Comparison of ENCODE assay signal across 8 mouse cellular contexts in the genomic region with DNA sequence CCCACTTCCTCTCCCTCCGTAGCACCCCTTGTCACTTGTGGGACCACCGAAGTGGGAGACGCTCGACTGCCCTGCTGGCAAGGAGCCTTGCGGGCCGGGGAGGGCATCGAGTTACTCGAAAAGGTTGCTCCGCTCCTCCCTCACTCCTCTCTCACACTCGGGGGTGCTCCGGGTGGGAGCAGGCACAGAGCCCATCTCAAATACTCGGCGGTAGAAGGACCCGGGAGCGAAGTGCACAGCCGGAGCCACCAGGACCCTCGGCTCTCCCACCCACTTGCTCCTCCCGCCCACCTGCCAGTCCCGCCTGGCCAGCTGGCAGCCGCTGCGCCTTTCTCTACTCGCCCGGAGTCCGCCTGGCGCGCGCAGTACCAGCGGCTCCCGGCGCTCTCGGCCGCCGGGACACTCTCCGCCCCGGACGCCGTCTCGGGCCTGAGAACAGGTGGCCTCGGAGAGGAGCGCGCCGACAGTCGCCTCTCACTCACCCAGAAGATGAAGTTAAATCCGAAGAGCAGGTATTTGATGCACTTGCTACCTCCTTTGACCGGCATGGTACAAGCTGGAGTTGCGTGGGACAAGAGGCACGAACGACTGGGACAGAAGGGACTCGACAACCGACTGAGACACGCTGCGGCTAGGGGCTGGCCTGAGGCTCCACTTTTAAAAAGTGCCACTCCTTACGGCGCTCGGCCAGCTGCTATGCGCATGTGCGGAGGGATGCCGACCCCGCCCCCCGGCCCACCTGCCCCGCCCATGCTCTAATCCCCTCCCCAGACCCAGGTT. TPM values are rescaled to one million over a fixed set of nuclear protein-coding genes. Genes with fewer than 3 reads are reported as not detected.
DNase-seq lines count a peak whose midpoint lies in the region; ATAC-seq and TF ChIP-seq lines count a peak whose summit lies in the region.

Gene Cd9, minus strand, starts transcription at position 700 of the 780 bp plus-strand sequence.

- H3K9me3 ChIP-seq in heart, embryonic 12.5 days (replicated peaks): no peaks in the 10 kb centered on the region
- H3K9me3 ChIP-seq in kidney, embryonic 15.5 days (replicated peaks): no peaks in the 10 kb centered on the region
- H3K9me3 ChIP-seq in liver, embryonic 12.5 days (replicated peaks): no peaks in the 10 kb centered on the region

- peaks cover 48% of the 10 kb centered on the region for H3K79me2 ChIP-seq in myocyte (ENCODE audit: control insufficient read depth, insufficient read depth)

- peak; percentile 94; the same call in 1 of the 2 replicates for TF ChIP-seq POLR2A in embryonic fibroblast, embryonic 13.5 days (IDR thresholded peaks at IDR 0.05; ENCODE audit: low read depth, low read length)
- TF ChIP-seq POLR2A in myocyte (IDR thresholded peaks at IDR 0.05; ENCODE audit: insufficient read length, low read depth): peak; percentile 85
- TF ChIP-seq POLR2A in testis, adult 2 months (IDR thresholded peaks at IDR 0.05; ENCODE audit: control insufficient read depth, low read depth, low read length): peak; percentile 42; the same call in 1 of the 2 replicates

- peak within 1 kb of the TSS; percentile 84 for H3K4me2 ChIP-seq in heart, embryonic 12.5 days
- peak within 1 kb of the TSS; percentile 94 for H3K4me2 ChIP-seq in kidney, embryonic 15.5 days
- peak within 1 kb of the TSS; percentile 83 for H3K4me2 ChIP-seq in liver, embryonic 12.5 days
- peak within 1 kb of the TSS; percentile 83 for H3K4me2 ChIP-seq in myocyte (ENCODE audit: low read depth)

- no peaks in the 10 kb centered on the region for H3K36me3 ChIP-seq in heart, embryonic 12.5 days
- no peaks in the 10 kb centered on the region for H3K36me3 ChIP-seq in kidney, embryonic 15.5 days
- H3K36me3 ChIP-seq in liver, embryonic 12.5 days: no peaks in the 10 kb centered on the region
- H3K36me3 ChIP-seq in myocyte (ENCODE audit: control insufficient read depth, insufficient read depth): no peaks in the 10 kb centered on the region
- no peaks in the 10 kb centered on the region for H3K36me3 ChIP-seq in testis, adult 2 months (ENCODE audit: control insufficient read depth, insufficient read depth, low read length)

- ATAC-seq in heart, embryonic 12.5 days (ENCODE audit: insufficient number of reproducible peaks, low FRiP score): peak; percentile 83
- peak; percentile 90 for ATAC-seq in kidney, embryonic 15.5 days (replicated peaks; ENCODE audit: low FRiP score)
- ATAC-seq in liver, embryonic 12.5 days: peak; percentile 67

- H3K27me3 ChIP-seq in heart, embryonic 12.5 days (replicated peaks): peaks cover 27% of the 10 kb centered on the region
- peaks cover 3% of the 10 kb centered on the region; the same call in 1 of the 2 replicates for H3K27me3 ChIP-seq in kidney, embryonic 15.5 days
- H3K27me3 ChIP-seq in liver, embryonic 12.5 days (replicated peaks): peaks cover 42% of the 10 kb centered on the region
- H3K27me3 ChIP-seq in myocyte (ENCODE audit: control insufficient read depth, insufficient read depth, insufficient read length): no peaks in the 10 kb centered on the region
- peaks cover 11% of the 10 kb centered on the region for H3K27me3 ChIP-seq in testis, adult 2 months (ENCODE audit: control insufficient read depth, insufficient read depth, low read length)

- peak within 1 kb of the TSS; percentile 80 for H3K9ac ChIP-seq in heart, embryonic 12.5 days
- peak within 1 kb of the TSS; percentile 81 for H3K9ac ChIP-seq in kidney, embryonic 15.5 days
- peak within 1 kb of the TSS; percentile 67 for H3K9ac ChIP-seq in liver, embryonic 12.5 days

- H3ac ChIP-seq in myocyte (ENCODE audit: control insufficient read depth, insufficient read length): peak within 1 kb of the TSS; percentile 69

- H3K27ac ChIP-seq in embryonic fibroblast, embryonic 13.5 days (ENCODE audit: insufficient read depth, low read length): 0 out of 2 replicates have a peak within 1 kb of the TSS, but pooled peaks have one; percentile 13
- H3K27ac ChIP-seq in heart, embryonic 12.5 days (ENCODE audit: poor library complexity, severe bottlenecking): peak within 1 kb of the TSS; percentile 41
- peak within 1 kb of the TSS; percentile 89 for H3K27ac ChIP-seq in kidney, embryonic 15.5 days
- no peak within 1 kb of the TSS for H3K27ac ChIP-seq in liver, embryonic 12.5 days
- H3K27ac ChIP-seq in testis, adult 2 months (ENCODE audit: control insufficient read depth, insufficient read depth, low read depth, low read length): peak within 1 kb of the TSS; percentile 14

- peak within 1 kb of the TSS; percentile 87 for H3K4me3 ChIP-seq in embryonic fibroblast, embryonic 13.5 days (ENCODE audit: insufficient read depth, low read length)
- H3K4me3 ChIP-seq in heart, embryonic 12.5 days: peak within 1 kb of the TSS; percentile 62
- H3K4me3 ChIP-seq in kidney, embryonic 15.5 days (replicated peaks): peak within 1 kb of the TSS; percentile 80
- peak within 1 kb of the TSS; percentile 64 for H3K4me3 ChIP-seq in liver, embryonic 12.5 days
- peak within 1 kb of the TSS; percentile 83 for H3K4me3 ChIP-seq in myocyte
- H3K4me3 ChIP-seq in testis, adult 2 months (ENCODE audit: control insufficient read depth, low read depth, low read length): peak within 1 kb of the TSS; percentile 88

- WGBS in heart, embryonic 12.5 days: under 1% methylated on average over 61 of the region's 61 CpGs
- WGBS in kidney, embryonic 15.5 days: under 1% methylated on average over 59 of the region's 61 CpGs
- under 1% methylated on average over 60 of the region's 61 CpGs for WGBS in liver, embryonic 12.5 days (ENCODE audit: insufficient replicate concordance)

- H3K4me1 ChIP-seq in embryonic fibroblast, embryonic 13.5 days (ENCODE audit: control insufficient read depth, insufficient read depth, low read length): peaks cover 6% of the 10 kb centered on the region
- H3K4me1 ChIP-seq in heart, embryonic 12.5 days (replicated peaks): peaks cover 41% of the 10 kb centered on the region
- H3K4me1 ChIP-seq in kidney, embryonic 15.5 days: peaks cover 48% of the 10 kb centered on the region
- H3K4me1 ChIP-seq in liver, embryonic 12.5 days: peaks cover 48% of the 10 kb centered on the region
- H3K4me1 ChIP-seq in testis, adult 2 months (ENCODE audit: control insufficient read depth, insufficient read depth, low read length): peaks cover 8% of the 10 kb centered on the region

- DNase-seq in 3T3-L1 (ENCODE audit: low read depth, low spot score) (peak; percentile 66), ZHBTc4 (ENCODE audit: low read depth, low spot score) (peak; percentile 93)

- TF ChIP-seq CTCF in embryonic fibroblast, embryonic 13.5 days (IDR thresholded peaks at IDR 0.05; ENCODE audit: borderline replicate concordance, insufficient read depth, low read length): no peak
- TF ChIP-seq CTCF in testis, adult 2 months (IDR thresholded peaks at IDR 0.05; ENCODE audit: control insufficient read depth, insufficient read depth, insufficient replicate concordance, low read depth, low read length): no peak

TF ChIP-seq in myocyte, 11 proteins besides CTCF, POLR2A, EP300 and RAD21:
- TF ChIP-seq E2F4 (IDR thresholded peaks at IDR 0.05; ENCODE audit: insufficient read depth) (no peak), MYOG (IDR thresholded peaks at IDR 0.05; ENCODE audit: control insufficient read depth in 1 of 3, insufficient read depth in 1 of 3, insufficient read length in 2 of 3, low read depth in 2 of 3) (peak in 2 of 3 experiments; percentile 49 to 57), POLR2AphosphoS2 (IDR thresholded peaks at IDR 0.05; ENCODE audit: insufficient read length, low read depth) (peak; percentile 94), MYOD1 (IDR thresholded peaks at IDR 0.05; ENCODE audit: control insufficient read depth in 1 of 3, insufficient read length in 2 of 3, low read depth in 2 of 3) (peak in 2 of 3 experiments; percentile 31 to 50)

RNA-seq across cellular contexts. Expression of gene Cd9, which starts in this region (rescaled TPM):
- polyA plus RNA-seq in embryonic fibroblast, embryonic 13.5 days (2011; ENCODE audit: insufficient read length, low read depth, missing spikeins): 170 and 246 TPM in 2 replicates
- 73.5 and 73.6 TPM in 2 replicates for polyA plus RNA-seq in heart, embryonic 12.5 days (2016; fragmentation: Nextera tagmentation; extraction: Ambion mirVana)
- polyA plus RNA-seq in kidney, embryonic 15.5 days (2015; fragmentation: Nextera tagmentation; extraction: Ambion mirVana): 137 and 148 TPM in 2 replicates
- polyA plus RNA-seq in liver, embryonic 12.5 days (2016; fragmentation: Nextera tagmentation; extraction: Ambion mirVana): 88.3 and 93.3 TPM in 2 replicates
- polyA plus RNA-seq in myocyte (2012; fragmentation: generic; extraction: Trizol): 216 TPM
- 8.6 and 12.4 TPM in 2 replicates for polyA plus RNA-seq in testis, adult 2 months (2012; rRNA removed)

Comparison
In these comparisons a context has a peak if more than half of its experiments do, and no peak if none do; other contexts are left out.
1. POLR2A ChIP-seq: peak in every context shown above with its lines; median percentile 94 in embryonic fibroblast, embryonic 13.5 days; 85 in myocyte; 42 in testis, adult 2 months.